Mouse (Mus musculus) liver, postnatal 0 days (tissue): ENCODE data around the gene Hspg2.

Experiments
- CTCF ChIP-seq: sonication (generic); IDR thresholded peaks from 2 replicates; pipeline ENCODE4 v1.5.1; 2016; ENCODE audit warnings: antibody characterized with exemption, low read depth
- EP300 ChIP-seq: IDR thresholded peaks from 2 replicates; pipeline ENCODE4 v1.6.1; 2016; ENCODE audit warnings: antibody characterized with exemption, low read depth, mild to moderate bottlenecking

DNA sequence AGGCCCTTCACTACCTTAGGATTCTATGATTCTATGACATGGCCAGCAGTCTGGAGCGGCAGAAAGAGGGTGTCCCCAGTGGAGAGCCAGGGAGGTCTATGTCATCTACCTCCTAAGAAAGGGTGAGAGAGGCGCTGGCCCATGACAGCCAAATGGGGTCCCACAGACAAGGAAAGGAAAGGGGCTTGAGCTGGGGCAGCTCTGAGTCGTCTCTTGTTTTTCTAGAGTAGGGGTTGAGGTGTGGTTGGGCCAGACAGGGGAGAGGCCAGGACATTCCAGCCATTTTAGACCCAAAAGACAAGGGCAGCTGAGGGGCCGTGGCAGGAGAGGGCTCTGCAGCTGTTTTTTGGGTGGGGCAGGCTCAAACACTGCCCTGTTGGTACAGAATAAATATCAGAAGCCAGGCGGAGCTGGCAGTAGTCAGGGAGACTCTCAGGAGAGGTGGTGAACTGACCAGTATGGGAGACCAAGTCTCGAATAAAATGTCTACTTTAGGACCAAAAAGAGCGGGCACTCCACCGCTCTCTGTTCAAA, 15.3 kb upstream of the Hspg2 start, which contains the start of gene 1700013G24Rik:
- no peak for TF ChIP-seq CTCF
- TF ChIP-seq EP300: no peak
